Mouse (Mus musculus): ENCODE measurements around the gene Cfap54.

- TF ChIP-seq CTCF (IDR thresholded peaks at IDR 0.05; ENCODE audit: low read depth, low read length) (no peak), TAL1 (conservative IDR thresholded peaks at IDR 0.05; ENCODE audit: low read depth, low read length) (no peak), GATA2 (IDR thresholded peaks at IDR 0.05; ENCODE audit: borderline replicate concordance, low read depth, low read length) (no peak)
Observed at GRCm38 (mm10) chr10:92818190-92818589, 263.2 kb downstream of the Cfap54 start.
